Mouse (Mus musculus) CD8-positive naive resting alpha-beta T cell, adult 2 months (primary cell): ENCODE measurements around the gene Camta1.
"Not testable (repeated sequence)": the region's sequence is repeated elsewhere in the genome, so short reads cannot be mapped to it uniquely, and the experiment has no call there.

Experiments
- DNase-seq, 2 experiments: peaks; one replicate each; pipeline ENCODE4 v3.0.0; 2022; ENCODE audit warnings: low read depth in 2 of 2, low spot score in 2 of 2

The Camta1 gene

DNA sequence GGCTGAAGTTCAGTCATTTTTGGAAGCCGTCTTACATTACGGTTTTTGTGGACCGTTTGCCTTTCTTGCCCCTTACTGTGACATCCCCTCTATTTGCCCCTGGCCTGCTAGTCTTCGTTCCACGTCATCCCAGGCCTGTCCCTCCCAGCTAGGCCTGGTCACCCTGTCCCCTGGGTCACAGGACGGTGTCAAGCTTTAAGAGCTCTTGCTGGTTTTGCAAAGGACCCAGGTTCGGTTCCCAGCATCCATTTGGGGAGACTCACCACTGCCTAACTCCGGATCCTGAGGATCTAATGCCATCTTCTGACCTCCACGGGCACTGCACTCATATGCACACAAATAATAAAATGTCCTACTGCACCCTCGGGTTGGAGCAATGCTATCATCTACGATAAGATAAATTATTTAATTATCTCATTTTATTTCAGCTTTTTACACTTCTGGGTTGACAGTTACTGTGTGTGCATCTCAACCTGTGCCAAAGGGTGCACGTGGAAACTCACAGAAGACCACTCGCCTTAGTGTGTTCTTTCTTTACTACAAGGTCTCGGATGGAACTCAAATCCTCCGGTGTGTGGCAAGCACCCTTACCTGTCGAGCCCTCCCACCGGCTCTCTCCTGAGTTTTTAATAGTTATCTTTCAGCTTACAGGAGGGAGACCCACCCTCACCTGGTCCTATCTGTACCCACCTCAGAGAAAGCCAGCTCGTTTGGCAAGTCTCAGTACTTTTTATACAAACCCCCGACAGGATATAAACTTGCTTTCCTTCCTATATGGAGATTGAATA is 951.3 kb downstream of the Camta1 start:
- DNase-seq: no peak

DNA sequence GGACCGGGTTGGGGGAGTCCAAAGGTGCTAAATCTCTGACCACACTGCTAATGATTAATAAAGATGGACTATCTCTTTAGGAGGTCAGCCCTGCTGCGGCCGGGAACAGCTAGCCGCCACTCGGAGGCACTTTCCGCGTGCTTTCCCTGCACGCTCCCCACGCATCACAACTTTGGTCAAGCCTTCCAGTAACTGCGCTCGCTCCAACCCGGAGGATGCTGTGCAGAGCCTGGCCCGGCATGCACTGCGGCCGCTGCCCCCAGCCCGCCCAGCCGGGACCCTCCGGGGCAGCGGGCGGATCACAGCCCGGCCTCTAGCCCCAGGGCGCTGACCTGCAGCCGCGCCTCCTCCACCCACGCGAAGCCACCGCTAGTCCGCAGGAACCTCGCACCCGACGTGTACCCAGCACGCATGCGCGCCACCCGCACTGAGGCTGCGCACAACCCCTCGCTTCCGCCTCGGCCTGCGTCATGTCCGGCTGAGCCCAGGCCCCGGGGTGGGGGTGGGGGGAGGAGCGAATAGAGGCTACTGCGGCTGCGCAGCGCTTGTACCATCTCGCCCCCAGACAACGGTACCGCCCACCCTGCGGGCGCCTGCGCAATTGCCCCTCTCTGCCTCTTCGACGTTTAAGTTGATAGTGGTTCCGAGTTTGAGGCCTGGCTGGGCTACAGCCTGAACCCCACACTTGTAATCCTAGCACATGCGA is 952.1 kb downstream of the Camta1 start:
- DNase-seq: peak; percentile 97 to 98

DNA sequence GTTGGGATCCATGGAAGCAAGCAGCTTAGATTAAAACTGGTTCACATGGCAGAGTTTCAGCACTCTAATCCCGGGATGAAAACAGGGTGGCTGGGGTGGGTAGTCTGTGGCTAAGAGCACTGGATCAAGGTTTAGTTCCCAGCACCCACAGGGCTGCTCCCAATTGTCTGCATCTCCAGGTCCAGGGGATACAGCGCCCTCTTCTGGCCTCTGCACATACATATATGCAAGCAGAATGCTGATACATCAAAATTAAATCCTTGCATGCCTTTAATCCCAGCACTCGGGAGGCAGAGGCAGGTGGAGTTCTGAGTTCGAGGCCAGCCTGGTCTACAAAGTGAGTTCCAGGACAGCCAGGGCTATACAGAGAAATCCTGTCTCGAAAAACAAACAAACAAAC is 953.2 kb downstream of the Camta1 start:
- not testable (repeated sequence) for DNase-seq

DNA sequence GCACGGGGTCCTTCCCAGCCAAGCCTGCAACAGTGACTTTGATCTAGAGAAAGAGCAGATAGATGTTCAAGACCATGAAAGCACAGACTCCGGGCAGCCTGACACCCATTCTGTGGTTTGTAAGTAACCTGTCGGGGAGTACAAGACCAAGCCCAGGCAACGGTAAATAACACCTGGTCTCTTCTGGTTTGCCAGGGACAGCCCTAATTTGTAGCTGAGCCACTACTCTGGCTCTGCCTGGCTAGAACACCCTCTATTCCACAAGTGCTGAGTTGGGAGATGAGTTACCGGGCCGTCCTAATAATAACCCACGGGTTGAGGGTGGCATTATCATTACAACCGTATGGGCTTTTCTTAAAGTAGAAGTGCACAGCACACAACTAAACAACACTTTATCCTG is 954.6 kb downstream of the Camta1 start:
- no peak for DNase-seq

GRCm38 (mm10) chr4:150903091-150903742 is 958.5 kb downstream of the Camta1 start:
- peak; percentile 46 to 51 for DNase-seq

DNA sequence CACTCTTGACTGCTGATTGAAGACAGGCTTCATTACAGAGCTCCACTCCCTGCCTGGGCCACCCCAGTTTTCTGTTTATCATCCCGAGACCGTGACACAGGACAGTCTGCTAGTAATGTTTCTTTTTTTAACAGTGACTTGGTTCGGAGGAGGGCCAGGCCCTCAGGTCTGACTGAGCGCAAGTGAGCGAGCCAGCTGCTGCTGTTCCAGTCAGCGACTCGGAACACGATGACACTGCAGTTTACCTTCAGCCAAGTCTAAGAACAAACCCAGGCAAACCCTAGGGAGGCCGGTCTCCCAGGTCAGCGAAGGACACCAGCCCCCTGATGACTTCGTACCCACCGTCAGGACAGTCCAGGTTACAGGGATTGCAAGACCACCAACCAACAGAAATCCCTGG is 959.6 kb downstream of the Camta1 start:
- DNase-seq: no peak

GRCm38 (mm10) chr4:150901651-150902050 is 960.0 kb downstream of the Camta1 start:
- DNase-seq: peak; percentile 68 to 77

DNA sequence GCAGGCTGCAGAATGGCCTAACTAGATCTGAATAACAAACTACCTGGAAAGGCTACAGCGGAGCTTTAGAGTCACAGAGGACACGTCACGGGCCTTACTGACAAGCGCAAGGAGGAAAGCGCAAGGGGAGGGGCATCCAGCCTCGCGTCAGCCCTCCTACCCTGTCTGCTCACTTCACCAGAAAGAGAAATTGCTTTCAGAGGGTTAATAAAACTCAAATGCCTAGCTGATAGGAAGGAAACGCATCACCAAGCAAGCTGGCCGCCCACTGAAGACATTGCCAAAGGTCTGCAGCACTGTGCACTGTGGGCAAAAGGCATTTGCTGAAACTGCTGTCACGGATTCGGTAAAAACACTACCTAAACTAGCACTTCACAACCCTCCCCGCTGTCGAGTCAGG is 961.2 kb downstream of the Camta1 start:
- DNase-seq: no peak

DNA sequence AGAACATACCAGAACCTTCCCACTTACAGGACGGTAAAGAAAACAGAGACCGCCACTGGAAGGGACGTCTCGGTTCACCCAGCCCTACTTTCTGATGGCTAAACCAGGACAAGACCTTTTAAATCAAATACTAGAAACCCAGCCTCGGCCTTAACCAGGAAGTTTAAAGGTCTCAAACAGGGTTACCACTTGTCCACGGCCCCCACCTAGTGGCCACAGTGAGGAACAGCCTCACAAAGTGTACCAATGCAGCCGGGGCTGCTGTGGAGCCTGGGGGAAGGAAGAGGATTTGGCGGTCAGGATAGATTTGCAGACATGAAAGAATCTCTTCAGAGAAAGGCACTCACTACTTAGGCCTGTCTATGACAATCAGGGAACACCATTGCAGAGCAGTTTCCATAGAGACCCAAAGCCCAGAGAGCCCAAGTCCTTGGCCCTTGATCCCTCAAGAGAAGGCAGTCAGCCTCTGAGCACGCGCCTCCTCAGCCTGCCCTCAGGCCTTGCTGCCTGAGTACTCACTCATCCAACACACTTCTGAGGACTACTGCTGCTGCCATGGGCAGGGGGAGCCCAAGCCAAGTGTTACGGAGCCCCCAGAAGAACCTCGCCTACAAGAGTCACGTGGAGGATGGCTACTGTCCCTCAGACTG is 962.8 kb downstream of the Camta1 start:
- peak; percentile 63 to 76 for DNase-seq

GRCm38 (mm10) chr4:150896896-150897624 is 964.6 kb downstream of the Camta1 start:
- no peak for DNase-seq

DNA sequence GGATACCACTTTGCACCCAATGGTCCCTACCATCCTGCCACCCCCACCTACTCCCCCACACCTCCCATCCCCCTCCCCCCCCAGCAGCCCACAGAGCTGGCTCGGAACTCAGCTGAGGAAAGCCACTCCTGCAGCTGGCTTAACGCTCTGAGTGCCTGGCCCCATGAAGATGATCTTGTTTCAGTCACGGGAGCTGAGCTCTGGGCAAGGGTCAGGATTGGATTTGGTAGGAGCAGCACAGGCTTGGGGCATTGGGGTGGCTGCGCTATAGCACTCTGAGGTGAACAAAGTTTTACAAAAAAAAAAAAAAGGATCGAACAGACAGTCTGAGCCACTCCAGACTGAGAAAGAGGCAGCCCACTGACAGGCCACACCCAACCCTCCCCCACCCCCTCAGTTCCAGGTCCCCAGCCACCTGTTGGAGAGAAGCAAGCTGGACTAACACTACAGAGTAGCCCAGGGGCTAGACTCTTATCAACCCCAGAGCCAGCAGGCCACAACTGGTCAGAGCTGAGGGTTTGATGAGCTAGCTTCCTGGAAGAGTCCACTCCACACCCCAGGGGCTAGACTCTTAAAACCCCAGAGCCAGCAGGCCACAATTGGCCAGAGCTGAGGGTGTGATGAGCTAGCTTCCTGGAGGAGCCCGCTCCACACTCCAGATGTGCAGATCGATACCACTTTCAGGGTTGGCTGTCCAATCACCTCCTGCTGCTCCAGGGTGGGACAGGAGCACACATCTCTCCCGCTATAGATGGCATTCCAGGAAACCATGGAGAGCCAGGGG is 966.8 kb downstream of the Camta1 start:
- no peak for DNase-seq

DNA sequence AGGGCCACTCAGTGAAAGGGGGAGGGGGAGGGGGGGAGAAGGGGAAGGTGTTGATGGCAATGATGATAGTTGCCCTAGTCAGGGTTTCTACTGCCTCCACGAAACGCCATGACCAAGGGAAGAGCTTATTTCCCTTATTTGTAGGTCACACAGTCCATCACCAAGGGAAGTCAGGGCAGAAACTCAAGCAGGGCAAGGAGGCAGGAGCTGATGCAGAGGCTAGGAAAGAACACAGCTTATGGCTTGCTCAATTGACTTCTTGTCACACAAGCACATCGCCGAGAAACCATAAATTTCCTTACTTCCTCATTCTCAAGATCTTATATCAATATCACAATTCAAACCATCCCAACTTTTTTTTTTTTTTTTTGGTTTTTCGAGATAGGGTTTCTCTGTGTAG is 970.4 kb downstream of the Camta1 start:
- DNase-seq: no peak

GRCm38 (mm10) chr4:150889955-150890315 is 971.7 kb downstream of the Camta1 start:
- DNase-seq: no peak

DNA sequence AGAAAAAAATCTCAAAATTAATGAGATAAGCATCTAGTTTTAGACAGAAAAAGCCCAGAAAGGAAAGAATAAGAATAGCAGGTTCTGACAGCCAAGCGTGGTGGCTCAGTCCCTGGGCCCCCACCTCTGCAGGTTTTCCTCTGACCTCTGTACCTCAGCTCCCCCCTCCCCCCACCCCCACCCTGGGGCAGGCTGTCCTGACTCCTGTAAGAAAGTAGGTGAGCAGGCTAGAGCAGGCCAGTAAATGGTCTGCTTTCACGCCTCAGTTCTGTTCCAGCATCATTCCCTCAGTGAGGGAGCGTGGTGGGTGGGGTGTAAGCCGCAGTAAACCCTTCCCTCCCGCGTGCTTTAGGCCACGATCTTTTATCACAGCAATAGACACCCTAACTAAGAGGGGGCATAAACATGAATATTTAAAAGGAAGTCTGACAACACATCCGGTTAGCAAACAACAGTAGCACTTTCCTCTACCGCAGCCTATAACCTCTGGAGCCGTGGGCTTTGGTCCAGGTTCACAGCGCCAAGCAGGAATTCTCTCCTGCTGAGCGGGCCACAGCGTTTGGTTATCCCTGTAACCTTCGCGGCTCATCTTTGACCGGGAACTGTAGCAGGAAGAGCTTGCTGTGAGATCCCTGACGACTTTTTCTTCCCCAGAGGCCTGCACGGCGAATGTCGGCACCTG is 972.3 kb downstream of the Camta1 start:
- no peak for DNase-seq

- DNase-seq: no peak
Measured at GRCm38 (mm10) chr4:150888492-150888891, 973.2 kb downstream of the Camta1 start.

GRCm38 (mm10) chr4:150887903-150888302 is 973.8 kb downstream of the Camta1 start:
- no peak for DNase-seq

GRCm38 (mm10) chr4:150882632-150883031 is 979.0 kb downstream of the Camta1 start:
- DNase-seq: no peak

GRCm38 (mm10) chr4:150880364-150880763 is 981.3 kb downstream of the Camta1 start:
- DNase-seq: no peak

DNA sequence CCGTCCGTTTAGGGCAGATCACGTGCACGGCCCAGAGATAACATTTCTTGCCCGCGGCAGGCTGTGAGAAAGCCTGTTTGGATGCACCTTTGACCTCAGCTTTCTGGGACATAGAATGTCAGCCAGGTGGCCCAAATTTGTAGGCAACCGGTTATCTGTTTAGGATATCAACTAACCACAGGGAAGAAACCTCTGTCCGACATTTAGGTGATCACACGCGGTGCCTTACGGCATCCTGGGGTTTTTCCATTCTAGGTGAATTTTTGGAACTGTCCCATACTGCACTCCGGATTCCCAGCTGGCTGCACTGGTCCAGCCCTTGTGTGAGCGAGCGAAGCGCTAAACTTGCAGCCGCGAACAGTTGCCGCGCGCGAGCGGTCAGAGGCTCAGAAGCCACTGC is 982.0 kb downstream of the Camta1 start:
- no peak for DNase-seq

DNA sequence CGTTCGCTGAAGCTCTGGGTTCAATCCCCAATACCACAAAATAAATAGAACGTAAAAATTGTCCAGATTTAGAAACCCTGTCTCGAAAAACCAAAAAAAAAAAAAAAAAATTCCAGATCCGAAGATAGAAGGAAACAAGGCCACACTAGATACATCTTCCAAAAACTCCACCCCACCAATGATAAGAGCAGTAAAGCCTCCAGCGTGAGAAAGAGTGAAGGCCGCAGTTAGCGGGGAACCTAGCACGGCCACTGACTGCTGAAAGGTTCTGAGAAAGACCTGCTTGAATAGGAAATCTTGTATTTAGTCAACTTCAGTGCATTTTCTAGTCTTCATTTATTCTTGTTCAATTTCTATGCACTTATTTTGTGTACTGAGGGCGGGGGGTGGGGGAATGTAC is 986.3 kb downstream of the Camta1 start:
- DNase-seq: no peak
